8 mouse cellular contexts compared by ENCODE assay signal in genomic region chr7:138845111-138845510, GRCm38 (mm10). TPM values are rescaled to one million over a fixed set of nuclear protein-coding genes. Genes with fewer than 3 reads are reported as not detected.
DNase-seq lines count a peak whose midpoint lies in the region; ATAC-seq and TF ChIP-seq lines count a peak whose summit lies in the region.

No protein-coding gene starts in this region.

- H3K4me1 ChIP-seq in kidney, embryonic 16.5 days (ENCODE audit: insufficient read depth, low read length): peaks cover 27% of the 10 kb centered on the region
- peaks cover 41% of the 10 kb centered on the region for H3K4me1 ChIP-seq in embryonic facial prominence, embryonic 10.5 days
- peaks cover 32% of the 10 kb centered on the region for H3K4me1 ChIP-seq in hindbrain, postnatal 0 days (ENCODE audit: insufficient read depth, low read length)
- H3K4me1 ChIP-seq in midbrain, embryonic 16.5 days (ENCODE audit: control insufficient read depth, insufficient read depth, low read length): peaks cover 50% of the 10 kb centered on the region

- H3K27ac ChIP-seq in kidney, embryonic 16.5 days (ENCODE audit: low read length): no peak overlapping the region
- peak overlapping the region; percentile 98; the same call in 1 of the 2 replicates for H3K27ac ChIP-seq in embryonic facial prominence, embryonic 10.5 days (replicated peaks)
- H3K27ac ChIP-seq in hindbrain, postnatal 0 days: peak overlapping the region; percentile 98; the same call in 1 of the 2 replicates
- H3K27ac ChIP-seq in midbrain, embryonic 16.5 days (ENCODE audit: low read length): peak overlapping the region; percentile 90

- H3K27me3 ChIP-seq in kidney, embryonic 16.5 days (ENCODE audit: insufficient read depth, low read length): no peaks in the 10 kb centered on the region
- H3K27me3 ChIP-seq in embryonic facial prominence, embryonic 10.5 days (replicated peaks; ENCODE audit: low read depth, poor library complexity, severe bottlenecking): no peaks in the 10 kb centered on the region
- no peaks in the 10 kb centered on the region for H3K27me3 ChIP-seq in hindbrain, postnatal 0 days (ENCODE audit: insufficient read depth, low read length)
- H3K27me3 ChIP-seq in midbrain, embryonic 16.5 days (ENCODE audit: control insufficient read depth, insufficient read depth, low read depth, low read length): no peaks in the 10 kb centered on the region

- WGBS in kidney, embryonic 16.5 days: 22% methylated on average over 8 of the region's 8 CpGs
- 52% methylated on average over 8 of the region's 8 CpGs for WGBS in embryonic facial prominence, embryonic 10.5 days
- 48% methylated on average over 8 of the region's 8 CpGs for WGBS in hindbrain, postnatal 0 days
- WGBS in midbrain, embryonic 16.5 days: 46% methylated on average over 8 of the region's 8 CpGs

- peak overlapping the region; percentile 80 for H3K4me2 ChIP-seq in kidney, embryonic 16.5 days (replicated peaks; ENCODE audit: low read depth, low read length)
- peak overlapping the region; percentile 97 for H3K4me2 ChIP-seq in hindbrain, postnatal 0 days (ENCODE audit: low read depth, low read length)
- H3K4me2 ChIP-seq in midbrain, embryonic 16.5 days (ENCODE audit: low read length): peak overlapping the region; percentile 47

- 0 out of 2 replicates have a peak, but pooled peaks cover 3% of the 10 kb centered on the region for H3K36me3 ChIP-seq in kidney, embryonic 16.5 days (ENCODE audit: insufficient read depth, low read length)
- H3K36me3 ChIP-seq in embryonic facial prominence, embryonic 10.5 days (replicated peaks): peaks cover 17% of the 10 kb centered on the region
- no peaks in the 10 kb centered on the region for H3K36me3 ChIP-seq in hindbrain, postnatal 0 days (ENCODE audit: insufficient read depth, low read length)
- no peaks in the 10 kb centered on the region for H3K36me3 ChIP-seq in midbrain, embryonic 16.5 days (ENCODE audit: control insufficient read depth, insufficient read depth, low read length)

- peak overlapping the region; percentile 84 for H3K4me3 ChIP-seq in kidney, embryonic 16.5 days (ENCODE audit: low read length)
- peak overlapping the region; percentile 90 for H3K4me3 ChIP-seq in embryonic facial prominence, embryonic 10.5 days
- peak overlapping the region; percentile 97 for H3K4me3 ChIP-seq in hindbrain, postnatal 0 days (ENCODE audit: low read length)
- H3K4me3 ChIP-seq in midbrain, embryonic 16.5 days (ENCODE audit: low read depth, low read length): peak overlapping the region; percentile 93

- TF ChIP-seq CTCF in hindbrain, postnatal 0 days (IDR thresholded peaks at IDR 0.05; ENCODE audit: low read depth): no peak

- H3K9me3 ChIP-seq in kidney, embryonic 16.5 days (ENCODE audit: low read length): no peaks in the 10 kb centered on the region
- H3K9me3 ChIP-seq in embryonic facial prominence, embryonic 10.5 days: no peaks in the 10 kb centered on the region
- no peaks in the 10 kb centered on the region for H3K9me3 ChIP-seq in hindbrain, postnatal 0 days (ENCODE audit: low read length)
- H3K9me3 ChIP-seq in midbrain, embryonic 16.5 days (replicated peaks; ENCODE audit: control insufficient read depth, low read length, poor library complexity, severe bottlenecking): no peaks in the 10 kb centered on the region

- peak overlapping the region; percentile 91 for H3K9ac ChIP-seq in kidney, embryonic 16.5 days (replicated peaks; ENCODE audit: low read length)
- peak overlapping the region; percentile 96; the same call in 1 of the 2 replicates for H3K9ac ChIP-seq in hindbrain, postnatal 0 days (replicated peaks; ENCODE audit: low read length)
- H3K9ac ChIP-seq in midbrain, embryonic 16.5 days (ENCODE audit: low read depth, low read length): peak overlapping the region; percentile 97; the same call in 1 of the 2 replicates

- no peak for ATAC-seq in kidney, embryonic 16.5 days (ENCODE audit: low FRiP score, low TSS enrichment)
- ATAC-seq in hindbrain, postnatal 0 days: no peak
- ATAC-seq in midbrain, embryonic 16.5 days: no peak

- no peak for DNase-seq in kidney, postnatal 10 days
- no peak for DNase-seq in embryonic facial prominence, embryonic 10.5 days (ENCODE audit: low spot score)
- DNase-seq in hindbrain, postnatal 0 days (ENCODE audit: low spot score): no peak
- no peak for DNase-seq in natural killer cell, adult 2 months (ENCODE audit: low spot score in 2 of 2)
- DNase-seq in left cerebral cortex, adult 9 months (ENCODE audit: low spot score in 2 of 2): no peak
- DNase-seq in right cerebral cortex, postnatal 25 days: no peak

RNA-seq across cellular contexts. Expression of gene Ppp2r2d, which starts 0.8 kb away (rescaled TPM):
- 14.7 and 28.7 TPM in 2 replicates for polyA plus RNA-seq in kidney, embryonic 16.5 days (2015; fragmentation: Nextera tagmentation; extraction: Ambion mirVana)
- 49.3 and 51.5 TPM in 2 replicates for polyA plus RNA-seq in embryonic facial prominence, embryonic 10.5 days (2016; fragmentation: Nextera tagmentation; extraction: Ambion mirVana)
- total RNA-seq in hindbrain, postnatal 0 days (2014; rRNA removed): 67.0 and 70.8 TPM in 2 replicates
- polyA plus RNA-seq in hindbrain, postnatal 0 days (2015; fragmentation: Nextera tagmentation; extraction: Ambion mirVana): 97.3 and 99.5 TPM in 2 replicates
- 85.3 TPM in 2 replicates for polyA plus RNA-seq in midbrain, embryonic 16.5 days (2015; fragmentation: Nextera tagmentation; extraction: Ambion mirVana)

RNA-seq across cellular contexts. Expression of gene Mapk1ip1, which starts 1.0 kb away (rescaled TPM):
- polyA plus RNA-seq in kidney, embryonic 16.5 days (2015; fragmentation: Nextera tagmentation; extraction: Ambion mirVana): 16.9 and 18.9 TPM in 2 replicates
- 10.4 and 11.4 TPM in 2 replicates for polyA plus RNA-seq in embryonic facial prominence, embryonic 10.5 days (2016; fragmentation: Nextera tagmentation; extraction: Ambion mirVana)
- total RNA-seq in hindbrain, postnatal 0 days (2014; rRNA removed): 40.8 and 46.1 TPM in 2 replicates
- polyA plus RNA-seq in hindbrain, postnatal 0 days (2015; fragmentation: Nextera tagmentation; extraction: Ambion mirVana): 30.6 and 32.4 TPM in 2 replicates
- 32.7 and 33.6 TPM in 2 replicates for polyA plus RNA-seq in midbrain, embryonic 16.5 days (2015; fragmentation: Nextera tagmentation; extraction: Ambion mirVana)

Comparison
In these comparisons a context has a peak if more than half of its experiments do, and no peak if none do; other contexts are left out.
1. H3K4me2 ChIP-seq: peak in every context shown above with its lines; median percentile 97 in hindbrain, postnatal 0 days; 80 in kidney, embryonic 16.5 days; 47 in midbrain, embryonic 16.5 days.